Mouse (Mus musculus): ENCODE results near the gene Dclre1b. TPM values are rescaled to one million over a fixed set of nuclear protein-coding genes. Genes with fewer than 3 reads are reported as not detected.
"Not testable (repeated sequence)": the region's sequence is repeated elsewhere in the genome, so short reads cannot be mapped to it uniquely, and the experiment has no call there.

The Dclre1b gene
- polyA plus RNA-seq, 1 experiment from 2014 or later, result 36.7 TPM

DNA sequence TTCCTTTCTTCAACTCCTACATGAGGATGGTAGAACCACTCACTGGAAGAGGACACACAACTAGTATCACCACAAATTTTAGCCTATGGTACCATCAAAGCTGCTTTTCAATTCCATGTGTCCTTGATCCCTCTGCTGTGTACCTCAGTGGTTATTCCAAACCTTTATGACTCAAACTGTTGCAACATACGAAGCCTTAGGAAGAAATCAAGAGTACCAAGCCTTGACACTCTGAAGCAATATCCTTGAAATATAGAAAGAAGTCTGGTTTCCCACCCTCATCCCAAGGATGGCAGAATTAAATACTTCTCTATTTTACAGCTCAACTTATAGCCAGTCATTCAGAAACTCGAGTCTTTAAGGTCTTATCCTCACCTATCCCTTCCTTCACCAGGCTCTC is 12.9 kb downstream of the Dclre1b start:
- Histone ChIP-seq H3K9me3 (ENCODE audit: control insufficient read depth, low read length) (no peaks in the 10 kb centered on the region), H3K36me3 (ENCODE audit: control insufficient read depth, insufficient read depth, low read length) (no peaks in the 10 kb centered on the region), H3K4me3 (ENCODE audit: low read length) (no peak overlapping the region), H3K4me2 (replicated peaks; ENCODE audit: low read depth, low read length) (no peak overlapping the region), H3K9ac (ENCODE audit: low read depth, low read length) (no peak overlapping the region), H3K27ac (ENCODE audit: low read depth, low read length) (no peak overlapping the region), H3K4me1 (ENCODE audit: control insufficient read depth, insufficient read depth, low read length) (0 out of 2 replicates have a peak, but pooled peaks cover 3% of the 10 kb centered on the region), H3K27me3 (ENCODE audit: control insufficient read depth, insufficient read depth, low read length) (no peaks in the 10 kb centered on the region)
- WGBS, result 68% methylated on average over 2 of the region's 2 CpGs
- ATAC-seq (ENCODE audit: low FRiP score, low TSS enrichment), result no peak

DNA sequence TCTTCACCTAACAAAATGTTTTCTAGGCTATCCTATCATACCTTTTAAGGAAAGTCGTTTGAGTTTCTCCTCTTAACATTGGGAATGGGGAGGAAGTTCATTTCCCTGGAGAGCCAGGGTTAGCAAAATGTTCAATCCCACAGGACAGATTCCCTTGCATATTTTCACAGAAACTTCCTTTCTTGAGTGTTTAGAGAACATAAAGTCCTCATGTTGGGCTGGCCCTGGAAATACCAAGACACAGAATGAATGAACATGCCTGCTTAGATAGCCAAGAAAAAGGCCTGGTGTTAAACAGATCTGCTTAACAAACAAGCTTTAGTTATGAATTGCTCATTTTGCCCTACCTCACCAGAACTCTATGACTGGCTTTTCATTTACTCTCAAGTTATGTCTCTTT is 16.7 kb downstream of the Dclre1b start:
- no peak overlapping the region for H3K4me2 ChIP-seq (replicated peaks; ENCODE audit: low read depth, low read length)
- H3K9ac ChIP-seq (ENCODE audit: low read depth, low read length), result no peak overlapping the region
- H3K4me1 ChIP-seq (ENCODE audit: control insufficient read depth, insufficient read depth, low read length), result peaks cover 16% of the 10 kb centered on the region; the same call in 1 of the 2 replicates
- ATAC-seq (ENCODE audit: low FRiP score, low TSS enrichment), result no peak
- H3K27me3 ChIP-seq (ENCODE audit: control insufficient read depth, insufficient read depth, low read length), result no peaks in the 10 kb centered on the region
- WGBS, result 63% methylated on average over 1 of the region's 1 CpGs
- H3K27ac ChIP-seq (ENCODE audit: low read depth, low read length), result no peak overlapping the region
- no peaks in the 10 kb centered on the region for H3K36me3 ChIP-seq (ENCODE audit: control insufficient read depth, insufficient read depth, low read length)
- H3K4me3 ChIP-seq (ENCODE audit: low read length), result no peak overlapping the region
- no peaks in the 10 kb centered on the region for H3K9me3 ChIP-seq (ENCODE audit: control insufficient read depth, low read length)

DNA sequence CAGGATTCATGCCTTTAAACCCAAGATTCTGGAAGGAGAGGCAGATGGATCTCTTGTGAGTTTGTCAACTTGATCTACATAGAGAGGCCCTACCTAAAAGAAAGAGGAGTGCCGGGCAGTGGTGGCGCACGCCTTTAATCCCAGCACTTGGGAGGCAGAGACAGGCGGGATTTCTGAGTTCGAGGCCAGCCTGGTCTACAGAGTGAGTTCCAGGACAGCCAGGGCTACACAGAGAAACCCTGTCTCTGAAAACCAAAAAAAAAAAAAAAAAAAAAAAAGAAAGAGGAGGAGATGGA is 17.2 kb downstream of the Dclre1b start:
- H3K36me3 ChIP-seq (ENCODE audit: control insufficient read depth, insufficient read depth, low read length); H3K27ac ChIP-seq (ENCODE audit: low read depth, low read length); H3K27me3 ChIP-seq (ENCODE audit: control insufficient read depth, insufficient read depth, low read length); H3K9me3 ChIP-seq (ENCODE audit: control insufficient read depth, low read length); H3K9ac ChIP-seq (ENCODE audit: low read depth, low read length); ATAC-seq (ENCODE audit: low FRiP score, low TSS enrichment): not testable (repeated sequence)
- 84% methylated on average over 5 of the region's 5 CpGs for WGBS
- H3K4me2 ChIP-seq (replicated peaks; ENCODE audit: low read depth, low read length), result peak overlapping the region; percentile 79; the same call in 1 of the 2 replicates
- peak overlapping the region; percentile 82 for H3K4me3 ChIP-seq (ENCODE audit: low read length)
- H3K4me1 ChIP-seq (ENCODE audit: control insufficient read depth, insufficient read depth, low read length), result peaks cover 19% of the 10 kb centered on the region; the same call in 1 of the 2 replicates

DNA sequence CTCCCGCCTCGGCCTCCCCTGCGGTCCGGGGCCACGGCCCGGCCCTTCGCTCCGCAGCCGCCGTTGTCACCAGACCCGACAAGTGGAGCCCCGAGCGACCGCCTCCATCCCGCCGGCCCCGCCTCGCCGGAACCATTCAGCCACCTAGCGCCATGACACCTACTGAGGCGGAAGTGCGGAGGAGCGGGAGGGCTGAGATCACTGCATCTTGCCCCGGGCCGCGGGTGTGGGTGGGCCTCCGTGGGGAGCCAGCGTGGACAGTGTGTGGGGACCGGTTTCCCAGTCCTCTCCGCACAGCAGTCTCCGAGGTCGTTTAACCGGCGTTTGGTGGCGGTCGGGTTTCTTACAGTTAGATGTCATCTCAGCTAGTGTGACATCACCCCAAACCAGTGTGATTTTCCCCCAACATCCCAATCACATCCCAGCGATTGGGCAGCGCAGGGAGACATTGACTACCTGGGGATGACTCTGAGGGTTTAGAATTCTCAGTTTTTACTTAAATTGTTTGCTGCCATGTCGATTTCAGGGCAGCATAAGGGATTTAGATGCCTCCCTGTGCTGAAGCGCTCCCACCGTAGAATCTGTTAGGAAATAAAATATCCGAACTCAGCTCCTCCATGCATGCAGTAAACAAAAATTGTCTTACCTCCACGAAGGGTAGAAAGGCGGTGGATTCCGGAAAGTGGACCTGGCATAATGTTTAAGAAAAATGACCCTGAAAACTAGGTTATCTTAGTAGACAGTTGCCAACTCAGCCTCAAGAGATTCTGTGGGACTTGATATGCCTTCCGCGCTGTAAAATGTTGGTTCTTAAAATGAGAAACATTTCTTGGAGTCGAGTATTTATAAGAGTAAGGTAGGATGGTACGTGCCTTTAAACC is 17.8 kb downstream of the Dclre1b start, which contains the start of gene Hipk1:
Gene Hipk1 (minus strand): TSS at position 334 of the 881 bp plus-strand sequence.
- no peaks in the 10 kb centered on the region for H3K36me3 ChIP-seq (ENCODE audit: control insufficient read depth, insufficient read depth, low read length)
- peak within 1 kb of the TSS; percentile 82 for H3K4me3 ChIP-seq (ENCODE audit: low read length)
- H3K27me3 ChIP-seq (ENCODE audit: control insufficient read depth, insufficient read depth, low read length), result no peaks in the 10 kb centered on the region
- peak within 1 kb of the TSS; percentile 79 for H3K4me2 ChIP-seq (replicated peaks; ENCODE audit: low read depth, low read length)
- H3K9ac ChIP-seq (ENCODE audit: low read depth, low read length), result peak within 1 kb of the TSS; percentile 96
- WGBS, result 10% methylated on average over 49 of the region's 49 CpGs
- H3K4me1 ChIP-seq (ENCODE audit: control insufficient read depth, insufficient read depth, low read length), result peaks cover 19% of the 10 kb centered on the region; the same call in 1 of the 2 replicates
- H3K27ac ChIP-seq (ENCODE audit: low read depth, low read length), result peak within 1 kb of the TSS; percentile 86
- ATAC-seq (ENCODE audit: low FRiP score, low TSS enrichment), result peak; percentile 97
- no peaks in the 10 kb centered on the region for H3K9me3 ChIP-seq (ENCODE audit: control insufficient read depth, low read length)

DNA sequence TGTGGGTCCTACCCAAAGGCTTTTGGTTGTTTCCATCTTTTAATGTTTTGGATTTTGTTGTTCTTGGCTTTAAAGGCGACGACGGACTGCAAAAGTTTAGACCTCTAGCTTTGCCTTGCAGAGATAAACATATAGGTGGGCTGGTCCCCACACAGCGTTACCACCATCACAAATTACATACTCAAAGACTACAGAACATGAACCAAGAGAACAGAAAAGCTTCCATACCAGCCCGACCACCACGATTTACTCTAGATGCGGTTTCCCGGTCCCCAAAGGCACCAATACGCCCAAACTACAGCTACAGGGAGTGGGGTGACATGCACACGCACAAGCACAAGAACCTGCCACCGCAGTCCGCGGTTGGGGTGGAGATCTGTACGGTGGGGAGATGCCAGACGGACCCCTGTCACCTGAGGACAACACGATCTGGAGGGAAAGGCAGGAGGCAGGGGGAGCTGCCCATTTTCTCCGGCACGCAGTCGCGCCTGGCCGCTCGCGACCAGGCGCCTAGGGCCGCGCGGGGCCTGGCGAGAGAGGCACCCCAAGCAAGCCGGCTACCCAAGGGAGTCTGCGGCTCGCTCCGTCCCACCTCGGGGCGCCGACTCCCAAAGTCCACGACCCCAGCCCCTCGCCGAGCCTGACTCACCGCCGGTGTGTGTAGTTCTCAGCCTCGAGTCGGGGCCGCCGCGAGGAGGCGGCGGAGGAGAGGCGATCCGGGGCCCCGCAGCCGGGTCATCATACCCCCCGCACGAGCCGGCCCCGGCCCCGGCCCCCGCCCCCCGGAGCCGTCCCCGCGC is 18.7 kb downstream of the Dclre1b start:
- Histone ChIP-seq H3K36me3 (ENCODE audit: control insufficient read depth, insufficient read depth, low read length) (no peaks in the 10 kb centered on the region), H3K9me3 (ENCODE audit: control insufficient read depth, low read length) (no peaks in the 10 kb centered on the region), H3K4me1 (ENCODE audit: control insufficient read depth, insufficient read depth, low read length) (peaks cover 19% of the 10 kb centered on the region; the same call in 1 of the 2 replicates), H3K27ac (ENCODE audit: low read depth, low read length) (peak overlapping the region; percentile 86), H3K9ac (ENCODE audit: low read depth, low read length) (peak overlapping the region; percentile 96), H3K4me3 (ENCODE audit: low read length) (peak overlapping the region; percentile 82), H3K27me3 (ENCODE audit: control insufficient read depth, insufficient read depth, low read length) (no peaks in the 10 kb centered on the region), H3K4me2 (replicated peaks; ENCODE audit: low read depth, low read length) (peak overlapping the region; percentile 79)
- ATAC-seq (ENCODE audit: low FRiP score, low TSS enrichment), result peak; percentile 82
- whole genome bisulfite sequencing, result under 1% methylated on average over 56 of the region's 61 CpGs

DNA sequence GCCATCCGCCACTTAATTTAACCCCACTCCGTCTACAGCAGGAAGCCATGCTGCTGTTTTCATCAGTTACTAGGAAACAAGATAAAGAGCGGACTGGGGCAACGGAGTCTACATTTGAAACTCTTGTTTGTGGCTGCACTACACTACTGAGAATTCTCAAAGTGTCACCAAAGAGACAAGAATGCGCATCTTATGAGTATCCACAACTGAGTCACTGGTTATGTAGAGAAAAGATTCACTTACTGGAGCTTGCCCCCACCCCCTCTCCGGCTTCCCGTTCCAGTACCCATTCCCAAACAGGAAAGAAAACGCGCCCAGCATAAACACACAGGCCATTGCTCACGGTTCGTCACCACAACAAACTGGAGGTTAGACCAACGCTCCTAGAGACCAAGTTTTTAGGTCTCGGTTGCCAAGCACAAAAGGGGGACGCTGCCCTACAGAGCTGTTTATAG is 19.3 kb downstream of the Dclre1b start:
- no peaks in the 10 kb centered on the region for H3K27me3 ChIP-seq (ENCODE audit: control insufficient read depth, insufficient read depth, low read length)

DNA sequence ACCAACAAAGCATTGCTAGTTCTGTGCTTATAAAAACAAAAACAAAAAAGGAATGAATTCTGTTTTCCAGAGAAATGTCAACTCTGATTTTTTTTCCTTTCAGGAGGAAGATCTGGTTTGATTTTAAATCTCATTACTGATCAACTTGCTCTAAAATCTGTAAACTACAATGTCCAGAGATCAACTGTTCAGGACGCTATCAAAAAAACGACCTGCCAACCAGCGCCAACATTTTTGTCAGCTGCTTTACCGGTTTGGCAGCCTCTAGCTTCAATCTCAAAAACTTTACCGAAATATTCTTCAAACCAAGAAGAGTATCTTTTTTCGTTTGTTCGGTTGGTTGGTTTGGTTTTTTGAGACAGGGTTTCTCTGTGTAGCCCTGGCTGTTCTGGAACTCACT is 20.1 kb downstream of the Dclre1b start:
- Histone ChIP-seq H3K4me3 (ENCODE audit: low read length) (peak overlapping the region; percentile 82; the same call in 1 of the 2 replicates), H3K4me1 (ENCODE audit: control insufficient read depth, insufficient read depth, low read length) (peaks cover 19% of the 10 kb centered on the region; the same call in 1 of the 2 replicates), H3K4me2 (replicated peaks; ENCODE audit: low read depth, low read length) (peak overlapping the region; percentile 79; the same call in 1 of the 2 replicates), H3K36me3 (ENCODE audit: control insufficient read depth, insufficient read depth, low read length) (no peaks in the 10 kb centered on the region), H3K9me3 (ENCODE audit: control insufficient read depth, low read length) (no peaks in the 10 kb centered on the region), H3K27ac (ENCODE audit: low read depth, low read length) (no peak overlapping the region), H3K9ac (ENCODE audit: low read depth, low read length) (no peak overlapping the region), H3K27me3 (ENCODE audit: control insufficient read depth, insufficient read depth, low read length) (no peaks in the 10 kb centered on the region)
- no peak for ATAC-seq (ENCODE audit: low FRiP score, low TSS enrichment)
- WGBS, result 77% methylated on average over 7 of the region's 7 CpGs

More for the DNA sequence above, 19.3 kb downstream of the Dclre1b start:
- 4% methylated on average over 14 of the region's 14 CpGs for WGBS
- Histone ChIP-seq H3K36me3 (ENCODE audit: control insufficient read depth, insufficient read depth, low read length) (no peaks in the 10 kb centered on the region), H3K27ac (ENCODE audit: low read depth, low read length) (peak overlapping the region; percentile 86), H3K4me2 (replicated peaks; ENCODE audit: low read depth, low read length) (peak overlapping the region; percentile 79), H3K9me3 (ENCODE audit: control insufficient read depth, low read length) (no peaks in the 10 kb centered on the region), H3K4me3 (ENCODE audit: low read length) (peak overlapping the region; percentile 82), H3K9ac (ENCODE audit: low read depth, low read length) (peak overlapping the region; percentile 96), H3K4me1 (ENCODE audit: control insufficient read depth, insufficient read depth, low read length) (peaks cover 19% of the 10 kb centered on the region; the same call in 1 of the 2 replicates)
- ATAC-seq (ENCODE audit: low FRiP score, low TSS enrichment), result no peak

DNA sequence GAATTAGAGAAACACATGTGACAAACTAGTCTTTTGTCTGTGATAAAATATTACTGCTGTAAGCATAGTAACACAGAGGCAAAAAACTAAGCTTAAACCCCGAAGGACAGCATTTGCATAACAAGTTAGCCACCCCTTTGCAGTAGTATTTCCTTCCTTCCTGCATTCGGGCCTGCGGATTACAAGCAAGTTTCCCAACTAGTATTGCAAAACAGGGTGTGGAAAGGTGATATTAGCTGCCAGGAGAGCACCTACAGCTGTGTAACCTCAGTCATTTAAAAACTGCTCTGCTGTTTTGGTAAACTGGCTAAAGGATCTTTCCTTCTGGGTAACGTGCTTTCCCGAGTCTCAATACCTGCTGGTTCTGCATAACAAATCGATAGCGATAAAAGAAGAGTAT is 22.0 kb downstream of the Dclre1b start:
- WGBS, result 63% methylated on average over 7 of the region's 7 CpGs
- Histone ChIP-seq H3K4me3 (ENCODE audit: low read length) (no peak overlapping the region), H3K27ac (ENCODE audit: low read depth, low read length) (no peak overlapping the region), H3K9ac (ENCODE audit: low read depth, low read length) (no peak overlapping the region), H3K4me1 (ENCODE audit: control insufficient read depth, insufficient read depth, low read length) (peaks cover 19% of the 10 kb centered on the region; the same call in 1 of the 2 replicates), H3K27me3 (ENCODE audit: control insufficient read depth, insufficient read depth, low read length) (no peaks in the 10 kb centered on the region), H3K36me3 (ENCODE audit: control insufficient read depth, insufficient read depth, low read length) (no peaks in the 10 kb centered on the region), H3K4me2 (replicated peaks; ENCODE audit: low read depth, low read length) (no peak overlapping the region), H3K9me3 (ENCODE audit: control insufficient read depth, low read length) (no peaks in the 10 kb centered on the region)
- no peak for ATAC-seq (ENCODE audit: low FRiP score, low TSS enrichment)
